Mouse (Mus musculus) heart, postnatal 0 days (tissue): Measurements from ENCODE around the gene Cyp26a1.

Experiments
- CTCF ChIP-seq: IDR thresholded peaks from 2 replicates; pipeline ENCODE4 v1.5.1; 2016; ENCODE audit warnings: antibody characterized with exemption, control low read depth, low read depth
- EP300 ChIP-seq: IDR thresholded peaks from 2 replicates; pipeline ENCODE4 v1.6.1; 2016; ENCODE audit warnings: antibody characterized with exemption, low read depth

GRCm38 (mm10) chr19:37695762-37696602 lies 1.6 kb upstream of the Cyp26a1 start:
- TF ChIP-seq CTCF, result no peak
- no peak for TF ChIP-seq EP300
